In the genomic region with DNA sequence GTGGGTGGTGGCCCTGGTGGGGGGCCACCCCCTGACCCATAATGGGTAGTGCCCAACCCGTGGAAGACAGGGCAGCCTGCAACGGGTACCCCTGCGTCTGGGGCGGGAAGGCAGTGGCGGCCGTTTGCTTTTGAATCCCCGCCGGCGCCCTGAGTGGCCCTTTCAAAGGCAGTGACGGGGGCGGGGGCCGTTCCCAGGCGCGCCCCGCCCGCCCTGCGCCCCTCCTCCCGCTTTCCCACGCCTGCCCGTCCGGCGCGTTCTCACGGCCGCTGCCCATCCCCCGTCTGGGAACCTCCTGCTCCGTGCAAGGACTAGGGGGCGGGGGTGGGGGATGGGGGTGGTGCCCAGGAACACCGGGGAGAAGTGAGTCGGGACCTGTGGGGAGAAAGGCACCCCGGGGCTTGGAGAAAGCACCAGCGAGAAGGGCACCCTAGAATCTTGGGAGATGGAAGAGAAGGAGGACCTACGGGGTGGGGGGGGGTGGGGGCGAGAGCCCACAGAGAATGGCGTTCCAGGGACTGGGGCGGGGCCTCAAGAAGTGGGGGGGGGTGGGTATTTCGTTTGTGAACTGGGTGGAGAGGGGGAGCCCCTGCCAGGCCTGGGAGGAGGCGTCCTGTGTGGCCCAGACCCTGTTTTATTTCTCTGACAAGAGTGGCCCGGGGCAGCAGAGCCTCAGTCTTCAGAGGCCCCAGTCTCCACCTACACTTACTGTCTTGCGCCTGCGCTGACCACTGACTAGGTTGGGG, we compare ENCODE assay signal across 9 mouse cellular contexts. TPM values are rescaled to one million over a fixed set of nuclear protein-coding genes. Genes with fewer than 3 reads are reported as not detected.
A peak's percentile ranks its signal among the peaks of the same experiment; 100 is the strongest.
DNase-seq lines count a peak whose midpoint lies in the region; ATAC-seq and TF ChIP-seq lines count a peak whose summit lies in the region.
"Had no signal": no experiment of that assay in that cellular context is flagged by ENCODE, and none has a peak within 500 bp of the region (broad histone marks: within the 10 kb centered on the region; RNA-seq: fewer than 3 reads in every experiment).

No protein-coding gene starts in this region.

- 1% methylated on average over 37 of the region's 41 CpGs for WGBS in heart, embryonic 13.5 days
- WGBS in small intestine, adult 2 months, result 4% methylated on average over 37 of the region's 41 CpGs

- peak; percentile 39; the same call in 1 of the 2 replicates for ATAC-seq in heart, embryonic 13.5 days (ENCODE audit: extremely low read depth, insufficient number of reproducible peaks, low FRiP score, low TSS enrichment)

- no peaks in the 10 kb centered on the region for H3K9me3 ChIP-seq in heart, embryonic 13.5 days

- no peak for TF ChIP-seq CTCF in cortical plate, adult 2 months (IDR thresholded peaks at IDR 0.05; ENCODE audit: extremely low read depth, insufficient read depth, low read length)
- TF ChIP-seq CTCF in small intestine, adult 2 months (IDR thresholded peaks at IDR 0.05; ENCODE audit: extremely low read depth, insufficient read length, insufficient replicate concordance, low read depth, low read length), result no peak

- H3K27ac ChIP-seq in cortical plate, adult 2 months (ENCODE audit: insufficient read depth, low read length), result no peak overlapping the region; the same call in 1 of the 2 replicates
- H3K27ac ChIP-seq in heart, embryonic 13.5 days (replicated peaks), result peak overlapping the region; percentile 69
- no peak overlapping the region for H3K27ac ChIP-seq in small intestine, adult 2 months (ENCODE audit: insufficient read depth, low read depth, low read length)
- H3K27ac ChIP-seq: macrophage had no signal

- no peaks in the 10 kb centered on the region for H3K36me3 ChIP-seq in heart, embryonic 13.5 days
- H3K36me3 ChIP-seq in small intestine, adult 2 months (ENCODE audit: control insufficient read depth, insufficient read depth, low read length), result no peaks in the 10 kb centered on the region

- peak overlapping the region; percentile 12; the same call in 1 of the 2 replicates for H3K4me3 ChIP-seq in cortical plate, adult 2 months (ENCODE audit: insufficient read depth, low read length)
- H3K4me3 ChIP-seq in heart, embryonic 13.5 days, result peak overlapping the region; percentile 59
- H3K4me3 ChIP-seq in small intestine, adult 2 months (ENCODE audit: low read depth, low read length), result peak overlapping the region; percentile 58

- peak; percentile 37 to 41 for DNase-seq in left cerebral cortex, adult 18-20 months (ENCODE audit: low spot score in 2 of 2)
- no peak for DNase-seq in left cerebral cortex, adult 8-10 months (ENCODE audit: low spot score in 2 of 2)
- peak; percentile 87 for DNase-seq in kidney, postnatal 14 days
- DNase-seq in lung, postnatal 36 days, result peak; percentile 80
- DNase-seq in c-Kit-positive CD71-positive TER-119-positive erythroid progenitor cells, embryonic 14.5 days (ENCODE audit: low spot score), result no peak

- H3K9ac ChIP-seq in heart, embryonic 13.5 days, result peak overlapping the region; percentile 82

- peaks cover 8% of the 10 kb centered on the region for H3K27me3 ChIP-seq in heart, embryonic 13.5 days (replicated peaks)
- no peaks in the 10 kb centered on the region for H3K27me3 ChIP-seq in small intestine, adult 2 months (ENCODE audit: control insufficient read depth, insufficient read depth, low read length)

- TF ChIP-seq POLR2A in cortical plate, adult 2 months (IDR thresholded peaks at IDR 0.05; ENCODE audit: extremely low read depth, insufficient read depth, low read length), result 0 out of 2 replicates have a peak, but pooled peaks have one; percentile 6
- no peak for TF ChIP-seq POLR2A in small intestine, adult 2 months (IDR thresholded peaks at IDR 0.05; ENCODE audit: low read depth, low read length)

- H3K4me2 ChIP-seq in heart, embryonic 13.5 days, result peak overlapping the region; percentile 81

- H3K4me1 ChIP-seq in cortical plate, adult 2 months (ENCODE audit: control insufficient read depth, insufficient read depth, low read length), result no peaks in the 10 kb centered on the region
- peaks cover 45% of the 10 kb centered on the region for H3K4me1 ChIP-seq in heart, embryonic 13.5 days
- peaks cover 40% of the 10 kb centered on the region for H3K4me1 ChIP-seq in small intestine, adult 2 months (ENCODE audit: control insufficient read depth, insufficient read depth, insufficient read length, low read length)

RNA-seq across cellular contexts. Expression of gene Nrarp, which starts 12.5 kb away (rescaled TPM):
- 10 to 100 TPM; 19.2 to 23.9 TPM for total RNA-seq in left cerebral cortex, adult 18-20 months (2021)
- 10 to 100 TPM; 20.5 to 27.9 (median 23.4) TPM for total RNA-seq in left cerebral cortex, adult 8-10 months (2022)
- 22.1 and 24.2 TPM in 2 replicates for polyA plus RNA-seq in cortical plate, adult 2 months (2012; rRNA removed)
- 7.7 and 8.2 TPM in 2 replicates for polyA plus RNA-seq in heart, embryonic 13.5 days (2015; fragmentation: Nextera tagmentation; extraction: Ambion mirVana)
- polyA plus RNA-seq in small intestine, adult 2 months (2012; rRNA removed), result 24.4 and 39.0 TPM in 2 replicates
- polyA plus RNA-seq: macrophage had no signal

RNA-seq across cellular contexts. Expression of gene Tor4a, which starts 28.6 kb away (rescaled TPM):
- 1 to 10 TPM; 2.2 to 2.5 TPM for total RNA-seq in left cerebral cortex, adult 18-20 months (2021)
- total RNA-seq in left cerebral cortex, adult 8-10 months (2022), result 1 to 10 TPM; 2.2 to 3.4 (median 2.5) TPM
- 2.5 TPM in 2 replicates for polyA plus RNA-seq in cortical plate, adult 2 months (2012; rRNA removed)
- polyA plus RNA-seq in heart, embryonic 13.5 days (2015; fragmentation: Nextera tagmentation; extraction: Ambion mirVana), result 6.4 and 6.9 TPM in 2 replicates
- polyA plus RNA-seq in small intestine, adult 2 months (2012; rRNA removed), result 37.3 and 49.3 TPM in 2 replicates

RNA-seq across cellular contexts. Expression of gene Nelfb, which starts 43.2 kb away (rescaled TPM):
- total RNA-seq in left cerebral cortex, adult 18-20 months (2021), result 10 to 100 TPM; 62.1 to 68.6 TPM
- 10 to 100 TPM; 58.4 to 64.2 (median 59.4) TPM for total RNA-seq in left cerebral cortex, adult 8-10 months (2022)
- polyA plus RNA-seq in cortical plate, adult 2 months (2012; rRNA removed), result 52.0 and 57.5 TPM in 2 replicates
- polyA plus RNA-seq in heart, embryonic 13.5 days (2015; fragmentation: Nextera tagmentation; extraction: Ambion mirVana), result 68.8 and 72.8 TPM in 2 replicates
- polyA plus RNA-seq in small intestine, adult 2 months (2012; rRNA removed), result 21.8 and 37.2 TPM in 2 replicates

RNA-seq across cellular contexts. Expression of gene Stpg3, which starts 46.3 kb away (rescaled TPM):
- under 1 TPM; 0.37 to 0.40 TPM for total RNA-seq in left cerebral cortex, adult 18-20 months (2021)
- total RNA-seq in left cerebral cortex, adult 8-10 months (2022), result under 1 TPM in 3 of 4 experiments, not detected in 1; 0.23 to 0.82 (median 0.30) TPM
- 0.11 TPM in 1 of 2 replicates, not detected in the other for polyA plus RNA-seq in cortical plate, adult 2 months (2012; rRNA removed)
- polyA plus RNA-seq in heart, embryonic 13.5 days (2015; fragmentation: Nextera tagmentation; extraction: Ambion mirVana), result not detected in 2 replicates
- polyA plus RNA-seq in small intestine, adult 2 months (2012; rRNA removed), result not detected in 2 replicates
- polyA plus RNA-seq: macrophage had no signal

RNA-seq across cellular contexts. Expression of gene Fam166a, which starts 50.5 kb away (rescaled TPM):
- not detected for total RNA-seq in left cerebral cortex, adult 18-20 months (2021)
- 1 to 10 TPM in 1 of 4 experiments, not detected in 3; 1.4 TPM for total RNA-seq in left cerebral cortex, adult 8-10 months (2022)
- polyA plus RNA-seq in cortical plate, adult 2 months (2012; rRNA removed), result 0.19 and 0.21 TPM in 2 replicates
- not detected in 2 replicates for polyA plus RNA-seq in heart, embryonic 13.5 days (2015; fragmentation: Nextera tagmentation; extraction: Ambion mirVana)
- polyA plus RNA-seq in small intestine, adult 2 months (2012; rRNA removed), result 0.10 TPM in 1 of 2 replicates, not detected in the other
- polyA plus RNA-seq: macrophage had no signal

Comparison
In these comparisons a context has a peak if more than half of its experiments do, and no peak if none do; other contexts are left out.
1. DNase-seq: peak in left cerebral cortex, adult 18-20 months (2 of 2), kidney, postnatal 14 days (single experiment) and lung, postnatal 36 days (single experiment); none in left cerebral cortex, adult 8-10 months (0 of 2) and c-Kit-positive CD71-positive TER-119-positive erythroid progenitor cells, embryonic 14.5 days (single experiment).
2. Peak in every context shown above with its lines, with median percentiles within 50 percentile points of each other: H3K4me3 ChIP-seq.